Mouse (Mus musculus): ENCODE measurements around the gene Lat2. TPM values are rescaled to one million over a fixed set of nuclear protein-coding genes. Genes with fewer than 3 reads are reported as not detected.

The Lat2 gene
- 3.3 TPM for polyA plus RNA-seq (2017; shearing (Covaris generic))

GRCm38 (mm10) chr5:134614802-134615201 lies at the start of gene Lat2:
Gene Lat2 (minus strand): TSS chr5:134615025.

GRCm38 (mm10) chr5:134639269-134639682 lies 24.5 kb upstream of the Lat2 start, which contains the start of gene Eif4h:
Gene Eif4h (minus strand): TSS chr5:134639490.

GRCm38 (mm10) chr5:134581146-134581545 lies 33.7 kb downstream of the Lat2 start, which contains the start of gene Rfc2:
Gene Rfc2 (plus strand): TSS chr5:134581366.

GRCm38 (mm10) chr5:134560071-134560449 lies 54.8 kb downstream of the Lat2 start, which contains the start of gene Syna:
Gene Syna (minus strand): TSS chr5:134560171.

GRCm38 (mm10) chr5:134552110-134552972 lies 62.5 kb downstream of the Lat2 start, which contains the start of gene Clip2:
Gene Clip2 (minus strand): TSS chr5:134552434.

Other genes with a start within 250 kb of the Lat2 start
- 11.0 TPM for gene Gtf2ird1, start 158.3 kb downstream of the Lat2 start, polyA plus RNA-seq (2017; shearing (Covaris generic))
- gene Clip2, start 62.6 kb downstream of the Lat2 start, polyA plus RNA-seq (2017; shearing (Covaris generic)), result 2.0 TPM
- gene Syna, start 54.9 kb downstream of the Lat2 start, polyA plus RNA-seq (2017; shearing (Covaris generic)), result not detected
- 228 TPM for gene Rfc2, start 33.7 kb downstream of the Lat2 start, polyA plus RNA-seq (2017; shearing (Covaris generic))
- gene Eif4h, start 24.5 kb upstream of the Lat2 start, polyA plus RNA-seq (2017; shearing (Covaris generic)), result 308 TPM
- gene Limk1, start 73.6 kb upstream of the Lat2 start, polyA plus RNA-seq (2017; shearing (Covaris generic)), result 10.4 TPM
- not detected for gene Eln, start 132.3 kb upstream of the Lat2 start, polyA plus RNA-seq (2017; shearing (Covaris generic))